ENCODE assay signal across 11 mouse cellular contexts in the genomic region with DNA sequence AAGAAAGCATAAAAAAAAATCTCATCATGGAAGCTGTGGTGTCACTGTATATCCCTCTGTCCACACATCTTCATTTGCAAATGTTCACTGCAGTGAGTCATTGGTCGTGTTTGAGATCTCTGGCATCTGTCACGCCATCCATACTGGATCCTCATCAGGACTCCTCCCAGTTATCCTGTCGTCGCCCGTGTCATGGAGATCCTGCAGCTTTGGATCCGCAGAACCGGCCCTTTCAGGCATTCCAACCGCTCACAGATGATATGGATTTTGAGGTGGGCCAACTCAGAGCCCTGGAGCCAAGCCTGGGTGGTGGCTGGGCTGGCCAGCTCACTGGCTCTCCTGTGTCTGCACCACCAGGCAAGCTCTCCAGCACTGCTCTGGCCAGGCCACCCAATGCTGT.
"Had no signal": no experiment of that assay in that cellular context is flagged by ENCODE, and none has a peak within 500 bp of the region (broad histone marks: within the 10 kb centered on the region; RNA-seq: fewer than 3 reads in every experiment).

No protein-coding gene starts in this region.

- H3K4me2 ChIP-seq: limb, embryonic 13.5 days; stomach, embryonic 15.5 days had no signal

- H3K27ac ChIP-seq: limb, embryonic 13.5 days; liver, embryonic 14.5 days; midbrain, embryonic 10.5 days; stomach, embryonic 15.5 days had no signal

- H3K9ac ChIP-seq: limb, embryonic 13.5 days; liver, embryonic 14.5 days; stomach, embryonic 15.5 days had no signal

- H3K9me3 ChIP-seq: limb, embryonic 13.5 days; midbrain, embryonic 10.5 days; stomach, embryonic 15.5 days had no signal

- H3K4me3 ChIP-seq: limb, embryonic 13.5 days; midbrain, embryonic 10.5 days; stomach, embryonic 15.5 days had no signal

- DNase-seq: kidney, adult 8-10 months; kidney, postnatal 25 days; midbrain, embryonic 14.5 days; right cerebral cortex, postnatal 14 days; thymus, adult 2 months; thymus, postnatal 25 days had no signal

- ATAC-seq: intestine, postnatal 0 days had no signal

- H3K36me3 ChIP-seq: limb, embryonic 13.5 days; midbrain, embryonic 10.5 days; stomach, embryonic 15.5 days had no signal

- H3K4me1 ChIP-seq: stomach, embryonic 15.5 days had no signal
